Mouse (Mus musculus) CH12.LX (cell line): Measurements from ENCODE around the gene Gm20683.

Source experiments
- CTCF ChIP-seq, 2 experiments: IDR thresholded peaks in 1 of 2; conservative IDR thresholded peaks in 1 of 2; 2 replicates each; pipeline ENCODE4 v1.5.1; 2011 to 2012; ENCODE audit warnings: low read depth in 2 of 2, low read length in 2 of 2, improper control_type of control experiment in 1 of 2, inconsistent platforms in 1 of 2, mild to moderate bottlenecking in 1 of 2, moderate library complexity in 1 of 2
- POLR2A ChIP-seq: IDR thresholded peaks from 2 replicates; pipeline ENCODE4 v1.6.1; 2011; ENCODE audit warnings: low read depth, mild to moderate bottlenecking, improper control_type of control experiment, low read length

- TF ChIP-seq POLR2A (no peak), CTCF (conservative IDR thresholded peaks at IDR 0.05 in 1 of 2, IDR thresholded peaks at IDR 0.05 in 1 of 2; ENCODE audit: low read depth in 2 of 2, low read length in 2 of 2) (no peak)
Measured at GRCm38 (mm10) chr17:25842509-25842908, 946 bp upstream of the Gm20683 start.
